In genomic region chr1:105271104-105271503, GRCm38 (mm10) we compare ENCODE assay signal across 22 mouse cellular contexts.
DNase-seq lines count a peak whose midpoint lies in the region; ATAC-seq lines count a peak whose summit lies in the region.
"Had no signal": no experiment of that assay in that cellular context is flagged by ENCODE, and none has a peak within 500 bp of the region (broad histone marks: within the 10 kb centered on the region; RNA-seq: fewer than 3 reads in every experiment).

No protein-coding gene starts in this region.

- peak; percentile 53 for DNase-seq in adrenal gland, postnatal 10 days
- DNase-seq in adrenal gland, adult 18-20 months (ENCODE audit: low spot score in 2 of 2): no peak
- DNase-seq in adrenal gland, postnatal 36 days: peak; percentile 1 to 30
- peak; percentile 69 for DNase-seq in cerebellum, adult 11-12 months
- DNase-seq in cerebellum, adult 9-11 months: peak; percentile 76
- DNase-seq in right cerebral cortex, postnatal 10 days (ENCODE audit: low spot score in 2 of 2): no peak
- DNase-seq in frontal cortex, adult 2 months (ENCODE audit: extremely low spot score in 1 of 2, low spot score in 1 of 2): no peak
- DNase-seq: forebrain, postnatal 0 days; gastrocnemius, postnatal 10 days; heart, postnatal 36 days; kidney, adult 8-10 months; kidney, postnatal 4 days; liver, embryonic 13.5 days; lung, adult 2 months; lung, postnatal 10 days; thymus, adult 2 months; thymus, postnatal 36 days had no signal

- no peak for ATAC-seq in megakaryocyte progenitor cell, adult 5-6 weeks (replicated peaks; ENCODE audit: poor library complexity)
- ATAC-seq: forebrain, postnatal 0 days; hindbrain, postnatal 0 days; intestine, embryonic 15.5 days; midbrain, embryonic 15.5 days; Patski had no signal

Comparison
In these comparisons a context has a peak if more than half of its experiments do, and no peak if none do; other contexts are left out.
1. DNase-seq: peak in adrenal gland, postnatal 10 days (single experiment), adrenal gland, postnatal 36 days (2 of 2), cerebellum, adult 11-12 months (single experiment) and cerebellum, adult 9-11 months (single experiment); none in adrenal gland, adult 18-20 months (0 of 2), right cerebral cortex, postnatal 10 days (0 of 2) and frontal cortex, adult 2 months (0 of 2).